Mouse (Mus musculus) forelimb bud, embryonic 11.5 days (tissue): ENCODE results near the gene Tmem186.

ENCODE experiments used
- DNase-seq: peaks from one replicate; pipeline ENCODE4 v3.0.0-alpha.2; 2012; ENCODE audit warnings: low read depth, low spot score

Gene Tmem186

GRCm38 (mm10) chr16:8637217-8638051, at the start of gene Tmem186, which contains the start of gene Pmm2:
Tmem186 (minus strand) TSS chr16:8637712.
Pmm2 (plus strand) TSS chr16:8637674.
- peak; percentile 91 for DNase-seq

DNA sequence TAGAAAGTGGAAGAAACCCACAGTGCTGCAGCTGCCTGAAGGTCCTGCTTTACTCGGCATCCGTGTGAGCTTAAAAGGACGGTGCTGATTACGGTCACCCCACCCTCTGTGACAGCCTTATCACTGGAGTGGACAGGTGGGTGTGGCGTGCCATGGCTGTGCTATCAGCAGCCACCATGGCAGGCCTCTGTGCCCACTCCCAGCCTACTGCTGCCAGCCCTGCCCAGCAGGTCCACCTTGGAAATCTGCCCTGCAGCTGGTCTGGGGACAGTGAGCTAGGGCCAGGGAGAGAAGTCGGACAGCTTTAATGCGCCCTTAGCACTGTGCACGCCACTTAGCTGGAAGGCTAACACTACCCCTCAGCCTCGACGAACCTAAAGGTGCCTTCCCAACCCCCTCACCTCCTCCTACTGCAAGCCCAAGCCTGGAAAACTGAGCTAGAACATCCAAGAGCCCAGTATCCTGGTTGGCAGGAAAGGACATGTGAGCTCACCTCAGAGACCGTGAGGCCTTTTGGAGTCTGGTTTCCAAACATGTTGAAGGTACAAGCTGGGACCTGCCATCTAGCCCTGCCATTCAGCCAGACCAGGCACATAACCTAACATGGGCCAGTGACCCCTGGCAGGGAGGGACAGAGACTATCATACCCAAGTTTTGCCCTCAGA, 49.5 kb upstream of the Tmem186 start:
- DNase-seq, result no peak

DNA sequence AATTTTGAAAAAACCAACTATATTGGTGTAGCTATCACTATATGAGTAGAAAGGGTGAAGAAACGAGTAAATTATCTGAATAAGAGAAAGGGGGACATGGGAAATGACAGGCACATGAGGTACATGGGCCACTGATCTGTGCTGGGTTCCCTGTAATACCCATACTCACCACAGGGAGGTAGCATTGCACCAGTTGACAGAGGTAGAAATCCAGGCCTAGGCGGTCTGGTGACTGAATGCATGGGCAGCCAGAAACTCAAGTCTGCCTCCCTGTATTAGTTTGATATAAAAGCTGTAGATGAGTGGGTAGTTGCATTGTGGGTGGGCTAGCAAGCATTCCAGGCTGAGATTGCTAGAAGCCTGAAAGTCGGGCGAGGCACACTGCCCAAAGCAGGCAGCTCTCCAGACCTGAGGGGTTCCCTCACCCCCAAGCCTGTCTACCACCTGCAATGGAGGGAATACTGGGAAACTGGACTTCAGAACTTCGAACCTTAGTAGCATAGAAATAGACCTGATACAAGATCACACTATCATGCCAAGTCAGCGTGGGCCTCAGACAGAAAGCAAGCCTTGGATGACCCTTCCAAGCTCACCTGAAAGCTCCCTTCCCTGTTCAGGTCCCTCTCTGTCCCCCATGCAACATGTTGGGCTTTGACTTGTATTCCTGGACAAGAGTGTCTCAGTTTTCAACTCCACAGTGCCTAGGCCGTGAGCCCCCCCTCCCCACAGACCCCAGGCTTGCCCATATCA, 48.8 kb upstream of the Tmem186 start:
- DNase-seq, result peak; percentile 75

GRCm38 (mm10) chr16:8685087-8685486, 47.6 kb upstream of the Tmem186 start:
- DNase-seq, result no peak

- no peak for DNase-seq
Observed at GRCm38 (mm10) chr16:8680470-8680869, 43.0 kb upstream of the Tmem186 start, which contains the start of gene Gm5767. Gm5767 (plus strand) TSS chr16:8680770.

DNA sequence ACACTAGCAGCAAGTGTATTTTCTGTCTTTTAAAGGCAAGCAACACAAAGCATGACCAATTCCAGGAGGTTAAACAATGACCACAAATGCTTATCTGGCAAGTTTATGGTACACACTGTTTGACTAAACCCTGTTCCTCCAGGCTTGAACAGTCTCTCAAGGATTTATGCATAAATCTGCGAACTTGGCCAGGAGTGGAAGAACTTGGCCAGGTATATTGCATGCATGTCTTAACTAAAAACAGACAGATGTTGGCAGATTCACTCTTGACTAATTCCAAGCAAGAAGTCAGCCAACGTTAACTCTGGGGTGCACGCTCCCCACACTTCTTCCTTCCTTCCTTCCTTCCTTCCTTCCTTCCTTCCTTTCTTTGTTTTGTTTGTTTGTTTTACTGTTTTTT, 42.3 kb upstream of the Tmem186 start:
- DNase-seq, result no peak

DNA sequence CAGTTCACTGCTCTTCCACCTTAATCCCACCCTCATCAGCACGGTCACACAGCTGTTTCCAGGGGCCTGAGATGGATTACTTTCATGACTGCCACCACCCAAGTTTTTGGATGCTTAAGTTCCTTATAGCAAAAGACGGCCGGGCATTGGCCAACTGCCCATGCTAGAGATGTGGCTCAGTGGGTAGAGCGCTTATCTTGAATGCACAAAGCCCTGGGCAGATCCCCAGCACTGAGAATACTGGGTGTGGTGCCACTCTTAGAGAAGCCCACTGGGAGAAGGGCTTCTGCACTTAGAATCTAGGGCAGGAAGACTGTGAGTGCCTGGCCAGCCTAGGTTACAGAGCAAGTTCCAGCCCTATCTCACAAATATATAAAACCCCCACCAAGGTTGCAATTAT, 41.2 kb upstream of the Tmem186 start:
- no peak for DNase-seq

- DNase-seq, result no peak
Observed at GRCm38 (mm10) chr16:8678035-8678434, 40.5 kb upstream of the Tmem186 start.

GRCm38 (mm10) chr16:8676800-8677199, 39.3 kb upstream of the Tmem186 start:
- DNase-seq, result peak; percentile 58

- DNase-seq, result no peak
Observed at GRCm38 (mm10) chr16:8676228-8676627, 38.7 kb upstream of the Tmem186 start.

DNA sequence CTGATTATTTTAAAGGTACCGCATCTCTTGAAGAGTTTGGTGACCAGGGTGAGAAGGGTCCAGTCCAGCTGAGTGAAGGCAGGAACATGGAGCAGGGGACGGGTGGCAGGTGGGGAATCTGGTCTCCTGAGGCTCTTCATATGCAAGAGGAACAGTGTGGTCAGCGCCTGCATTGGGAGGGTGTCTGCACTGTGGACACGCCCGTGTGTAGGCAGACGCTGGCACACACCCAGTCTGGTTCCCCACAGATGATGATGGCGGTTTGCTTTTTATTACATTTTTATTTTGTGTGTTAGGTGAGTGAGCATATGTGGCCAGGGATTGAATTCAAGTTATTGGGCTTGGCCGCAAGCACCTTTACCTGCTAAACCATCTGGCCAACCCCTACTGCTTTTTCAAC, 38.0 kb upstream of the Tmem186 start:
- no peak for DNase-seq

GRCm38 (mm10) chr16:8674165-8674564, 36.7 kb upstream of the Tmem186 start:
- peak; percentile 79 for DNase-seq

DNA sequence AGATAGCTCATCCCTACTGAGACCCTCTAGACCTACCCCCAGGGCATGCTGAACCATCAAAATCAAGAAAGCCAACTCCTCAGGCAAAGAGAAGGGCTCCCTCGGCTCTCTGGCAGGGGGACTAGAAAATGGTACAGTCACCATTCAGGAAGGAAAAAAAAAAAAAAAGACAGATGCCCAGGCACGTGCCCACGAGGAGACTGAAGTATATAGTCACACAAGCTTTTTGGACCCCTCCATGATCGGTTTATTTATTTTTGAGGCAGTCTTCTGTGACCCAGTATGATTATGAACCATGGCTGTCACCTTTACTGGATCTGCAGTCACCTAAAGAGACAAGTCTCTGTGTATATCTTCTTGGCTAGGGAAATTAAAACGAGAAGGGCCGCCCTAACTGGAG, 35.8 kb upstream of the Tmem186 start:
- DNase-seq, result no peak

DNA sequence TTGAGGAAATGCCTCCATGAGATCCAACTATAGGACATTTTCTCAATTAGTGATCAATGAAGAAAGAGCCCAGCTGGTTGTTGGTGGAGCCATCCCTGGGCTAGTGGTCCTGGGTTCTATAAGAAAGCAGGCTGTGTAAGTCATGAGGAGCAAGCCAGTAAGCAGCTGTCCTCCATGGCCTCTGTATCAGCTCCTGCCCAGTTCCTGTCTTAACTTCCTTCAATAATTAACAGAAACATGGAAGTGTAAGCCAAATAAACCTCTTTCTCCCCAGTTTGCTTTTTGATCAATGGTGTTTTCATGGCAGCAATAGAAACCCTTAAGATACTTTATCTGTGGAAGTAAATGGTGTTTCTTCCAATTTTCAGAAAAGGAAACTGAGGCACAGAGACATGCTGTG, 35.3 kb upstream of the Tmem186 start:
- no peak for DNase-seq

- no peak for DNase-seq
Observed at GRCm38 (mm10) chr16:8672350-8672687, 34.8 kb upstream of the Tmem186 start.

- peak; percentile 96 for DNase-seq
Observed at GRCm38 (mm10) chr16:8671551-8672349, 34.2 kb upstream of the Tmem186 start, which contains the start of gene Carhsp1. Carhsp1 (minus strand) TSS chr16:8672155.

GRCm38 (mm10) chr16:8670041-8671035, 32.8 kb upstream of the Tmem186 start:
- DNase-seq, result peak; percentile 26

DNA sequence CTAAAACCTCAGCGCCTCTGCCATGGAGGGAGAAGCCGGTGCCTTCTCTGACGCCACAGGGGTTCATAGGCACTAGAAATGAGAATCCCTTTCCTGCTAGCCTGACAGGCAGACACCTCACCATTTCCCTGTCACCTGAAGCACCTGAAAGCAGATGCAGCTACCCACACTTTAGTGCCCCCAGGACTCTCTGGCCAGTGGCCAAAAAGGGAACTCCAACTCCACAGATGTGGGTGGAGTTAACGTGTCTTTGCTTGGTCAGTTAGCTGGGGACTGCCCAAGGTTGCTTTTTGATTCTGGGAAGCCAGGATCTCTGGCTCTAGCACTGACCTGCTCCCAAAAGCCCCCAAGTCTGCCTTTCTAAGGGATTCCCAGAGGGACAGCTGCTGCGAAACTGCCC, 31.9 kb upstream of the Tmem186 start:
- no peak for DNase-seq

GRCm38 (mm10) chr16:8668386-8668785, 30.9 kb upstream of the Tmem186 start:
- DNase-seq, result no peak

GRCm38 (mm10) chr16:8667814-8668213, 30.3 kb upstream of the Tmem186 start:
- no peak for DNase-seq
